Mouse (Mus musculus) cerebellum, adult 2 months (tissue): ENCODE data around the gene Brap. TPM values are rescaled to one million over a fixed set of nuclear protein-coding genes. Genes with fewer than 3 reads are reported as not detected.

ENCODE experiments used
- DNase-seq, 2 experiments: peaks; one replicate each; pipeline ENCODE4 v3.0.0; 2021
- H3K27ac ChIP-seq: fragments of 200-500 bp; 2 replicates; pipeline ENCODE4 v1.5.1; 2012; ENCODE audit warnings: low read length, control low read depth, inconsistent platforms; ENCODE audit not compliant: insufficient read depth
- H3K27me3 ChIP-seq: fragments of 200-500 bp; 2 replicates; pipeline ENCODE4 v1.6.1; 2012; ENCODE audit warnings: inconsistent platforms, mild to moderate bottlenecking, low read length, moderate library complexity; ENCODE audit not compliant: control insufficient read depth, insufficient read depth
- H3K4me1 ChIP-seq: fragments of 200-500 bp; 2 replicates; pipeline ENCODE4 v1.6.1; 2011; ENCODE audit warnings: low read length; ENCODE audit not compliant: control insufficient read depth, insufficient read depth
- H3K4me3 ChIP-seq: fragments of 200-500 bp; replicated peaks from 2 replicates; pipeline ENCODE3; 2011; ENCODE audit warnings: mild to moderate bottlenecking, low read depth, low read length, control low read depth; ENCODE audit not compliant: insufficient read depth
- CTCF ChIP-seq: fragments of 200-500 bp; IDR thresholded peaks from 2 replicates; pipeline ENCODE4 v1.5.1; 2011; ENCODE audit warnings: low read depth, mild to moderate bottlenecking, control low read depth, low read length, moderate library complexity, borderline replicate concordance; ENCODE audit not compliant: insufficient read depth
- POLR2A ChIP-seq: fragments of 200-500 bp; IDR thresholded peaks from 2 replicates; pipeline ENCODE4 v1.6.1; 2011; ENCODE audit warnings: low read length, control low read depth, borderline replicate concordance; ENCODE audit not compliant: insufficient read depth
- WGBS: fragments of 180-500 bp; shearing (Covaris S2); methylation state at CpG from one replicate; pipeline ENCODE4 v1.1.7; 2018; 5-methylcytosine and 5-hydroxymethylcytosine counted together
- polyA plus RNA-seq: library from polyadenylated mRNA; depleted of rRNA; stranded (reverse); fragments of >200 nt; gene quantifications from 2 replicates; pipeline ENCODE4 v1.2.3, GENCODE M21; 2012

The Brap gene
- polyA plus RNA-seq, 1 experiment, result 54.4 TPM

DNA sequence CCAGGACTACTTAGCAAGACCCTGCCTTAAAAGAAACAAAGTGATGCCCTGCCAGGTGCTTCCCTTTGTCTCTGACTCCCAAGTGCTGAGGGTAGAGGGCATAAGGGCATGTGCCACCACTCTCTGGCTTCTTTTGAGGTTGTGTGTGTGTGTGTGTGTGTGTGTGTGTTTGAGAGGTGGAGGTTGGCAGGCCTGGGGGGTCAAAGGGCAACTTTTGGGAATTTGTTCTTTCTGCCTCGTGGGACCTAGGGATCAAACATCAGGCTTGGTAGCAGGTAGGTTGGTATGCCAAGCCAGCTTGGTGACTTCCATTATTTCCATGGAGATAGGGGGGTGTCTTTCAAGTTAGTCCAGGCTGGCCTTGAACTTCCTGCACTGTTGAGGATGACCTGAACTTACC, 43.0 kb downstream of the Brap start:
- 60% methylated on average over 1 of the region's 1 CpGs for WGBS
- DNase-seq, result no peak
- TF ChIP-seq POLR2A (no peak), CTCF (no peak)
- H3K27me3 ChIP-seq, result no peaks in the 10 kb centered on the region
- H3K4me1 ChIP-seq, result no peaks in the 10 kb centered on the region
- H3K27ac ChIP-seq, result no peak overlapping the region
- no peak overlapping the region for H3K4me3 ChIP-seq

DNA sequence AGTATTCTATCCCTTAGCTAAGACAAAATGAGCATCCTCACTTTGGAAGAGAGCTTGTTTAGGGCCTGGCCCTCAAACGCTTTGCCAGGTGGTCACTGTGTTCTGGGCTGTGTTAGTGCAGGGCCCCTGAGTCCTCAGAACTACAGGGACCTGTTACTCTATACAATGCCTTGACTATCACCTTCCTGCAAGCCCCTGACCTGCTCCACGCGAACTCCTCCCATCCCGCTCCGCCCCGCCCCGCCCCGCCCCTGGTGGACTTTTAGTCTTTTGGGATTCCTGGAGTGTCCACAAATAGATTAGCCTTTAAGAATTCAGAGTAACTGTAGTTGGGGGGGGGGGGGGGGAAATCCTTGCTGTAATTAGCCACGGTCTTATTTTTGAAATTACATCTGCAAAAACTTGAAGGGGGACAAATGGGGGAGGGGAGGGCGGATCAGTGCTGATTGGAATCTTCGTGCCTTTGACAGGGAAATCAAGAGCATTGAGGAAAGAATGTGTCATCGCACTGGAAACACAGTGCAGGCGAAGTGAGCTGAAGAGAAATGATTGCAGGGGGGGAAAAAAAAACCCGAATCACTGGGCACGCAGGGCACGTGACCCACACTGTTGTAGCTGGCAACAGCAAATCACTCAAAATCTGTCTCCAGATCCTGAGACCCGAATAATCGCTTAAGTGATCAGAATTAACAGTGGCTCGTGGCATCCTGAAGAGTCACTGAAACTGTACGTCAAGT, 44.3 kb downstream of the Brap start:
- 7% methylated on average over 20 of the region's 20 CpGs for WGBS
- no peak for DNase-seq
- TF ChIP-seq CTCF, result no peak
- no peak for TF ChIP-seq POLR2A
- no peaks in the 10 kb centered on the region for H3K27me3 ChIP-seq
- no peaks in the 10 kb centered on the region for H3K4me1 ChIP-seq
- peak overlapping the region; percentile 11 for H3K4me3 ChIP-seq
- no peak overlapping the region for H3K27ac ChIP-seq

DNA sequence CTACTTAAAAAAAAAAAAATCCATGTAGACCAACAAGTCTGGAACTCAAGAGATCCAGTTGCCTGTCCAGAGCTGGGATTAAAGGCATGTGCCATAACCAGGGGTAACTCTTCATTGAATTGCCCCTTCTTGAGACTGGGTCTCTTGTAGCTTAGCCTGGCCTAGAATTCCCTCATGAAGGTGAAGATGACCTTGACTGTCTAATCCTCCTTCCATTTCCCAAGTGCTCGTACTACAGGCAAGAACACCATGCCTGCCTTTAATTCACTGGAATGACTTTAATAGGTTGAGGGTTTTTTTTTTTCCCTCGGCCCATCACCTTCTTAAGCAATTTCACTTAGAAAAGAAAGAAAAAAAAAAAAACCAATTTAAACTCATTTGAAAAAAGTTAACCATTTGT, 50.0 kb downstream of the Brap start:
- Histone ChIP-seq H3K27ac (no peak overlapping the region), H3K4me1 (peaks cover 4% of the 10 kb centered on the region), H3K4me3 (no peak overlapping the region), H3K27me3 (no peaks in the 10 kb centered on the region)
- no peak for DNase-seq
- 59% methylated on average over 2 of the region's 2 CpGs for WGBS
- no peak for TF ChIP-seq POLR2A
- TF ChIP-seq CTCF, result no peak

DNA sequence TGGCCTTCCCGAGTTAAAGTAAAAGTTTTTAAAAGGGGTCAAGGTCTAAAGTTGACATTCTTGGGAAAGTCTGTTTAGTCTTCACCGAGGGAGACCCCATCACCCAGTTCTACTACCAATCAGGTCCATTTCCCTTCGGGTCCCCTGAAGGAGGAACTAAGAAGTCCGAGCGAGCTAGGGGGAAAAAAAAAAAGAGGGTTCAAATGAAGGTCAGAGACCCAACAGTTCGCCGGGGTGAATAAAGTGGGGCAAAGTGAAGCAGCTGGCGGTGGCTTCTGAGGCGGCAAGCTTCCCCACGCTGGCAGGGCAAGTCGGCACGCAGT, 50.4 kb downstream of the Brap start:
- no peak for DNase-seq
- 2% methylated on average over 12 of the region's 12 CpGs for whole genome bisulfite sequencing

DNA sequence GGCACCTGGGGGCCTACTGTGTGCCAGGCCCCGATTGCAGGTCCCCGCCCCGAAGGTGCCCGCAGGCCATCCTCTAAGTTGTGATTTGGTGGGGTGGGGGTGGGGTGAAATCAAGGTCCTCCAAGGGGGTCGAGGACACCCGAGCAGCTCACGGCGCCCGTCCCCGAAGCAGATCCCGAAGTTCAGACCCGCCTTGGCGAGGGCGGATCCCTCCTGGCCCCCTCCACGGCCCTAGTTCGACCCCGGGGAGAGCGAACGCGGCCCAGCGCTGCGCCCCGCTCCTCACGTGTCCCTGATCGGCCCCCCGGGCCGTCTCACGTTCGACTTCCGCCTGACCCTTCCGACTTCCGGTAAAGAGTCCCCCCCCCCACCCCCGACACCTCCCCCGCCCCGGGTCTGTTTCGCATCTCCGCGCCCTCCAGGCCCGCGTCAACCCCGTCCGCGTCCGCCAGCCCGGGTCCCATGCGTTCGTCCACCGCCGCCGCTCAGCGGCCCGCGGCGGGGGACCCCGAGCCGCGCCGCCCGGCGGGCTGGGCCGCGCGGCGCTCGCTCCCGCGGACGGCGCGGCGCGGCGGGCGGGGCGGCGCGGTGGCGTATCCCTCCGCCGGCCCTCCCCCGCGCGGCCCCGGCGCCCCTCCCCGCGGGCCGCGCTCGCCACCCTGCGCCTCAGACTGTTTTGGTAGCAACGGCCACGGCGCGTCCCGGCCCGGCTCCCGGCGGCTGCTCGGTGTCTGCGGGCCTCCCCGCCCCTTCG, 51.0 kb downstream of the Brap start, which contains the start of gene Atxn2:
Atxn2 (plus strand) TSS at position 164 of the 754 bp plus-strand sequence.
- TF ChIP-seq CTCF (no peak), POLR2A (peak; percentile 95)
- peak within 1 kb of the TSS; percentile 74 for H3K27ac ChIP-seq
- peaks cover 6% of the 10 kb centered on the region for H3K4me1 ChIP-seq
- H3K27me3 ChIP-seq, result no peaks in the 10 kb centered on the region
- 4% methylated on average over 67 of the region's 103 CpGs for WGBS
- peak within 1 kb of the TSS; percentile 72 for H3K4me3 ChIP-seq
- DNase-seq, result peak; percentile 83 to 91

More for the DNA sequence above, 50.4 kb downstream of the Brap start:
- peak overlapping the region; percentile 74; the same call in 1 of the 2 replicates for H3K27ac ChIP-seq
- TF ChIP-seq POLR2A, result no peak
- TF ChIP-seq CTCF, result no peak
- peaks cover 6% of the 10 kb centered on the region for H3K4me1 ChIP-seq
- H3K4me3 ChIP-seq, result peak overlapping the region; percentile 72
- H3K27me3 ChIP-seq, result no peaks in the 10 kb centered on the region

DNA sequence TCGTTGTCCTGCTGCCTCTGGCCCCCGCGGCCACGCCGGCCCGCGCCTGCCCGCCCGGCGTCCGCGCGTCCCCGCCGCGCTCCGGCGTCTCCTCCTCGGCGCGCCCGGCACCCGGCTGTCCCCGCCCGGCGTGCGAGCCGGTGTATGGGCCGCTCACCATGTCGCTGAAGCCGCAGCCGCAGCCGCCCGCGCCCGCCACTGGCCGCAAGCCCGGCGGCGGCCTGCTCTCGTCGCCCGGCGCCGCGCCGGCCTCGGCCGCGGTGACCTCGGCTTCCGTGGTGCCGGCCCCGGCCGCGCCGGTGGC, 51.5 kb downstream of the Brap start:
- Histone ChIP-seq H3K27ac (peak overlapping the region; percentile 46), H3K4me3 (peak overlapping the region; percentile 60), H3K27me3 (no peaks in the 10 kb centered on the region), H3K4me1 (peaks cover 6% of the 10 kb centered on the region)
- DNase-seq, result no peak
- no peak for TF ChIP-seq CTCF
- under 1% methylated on average over 45 of the region's 57 CpGs for WGBS

DNA sequence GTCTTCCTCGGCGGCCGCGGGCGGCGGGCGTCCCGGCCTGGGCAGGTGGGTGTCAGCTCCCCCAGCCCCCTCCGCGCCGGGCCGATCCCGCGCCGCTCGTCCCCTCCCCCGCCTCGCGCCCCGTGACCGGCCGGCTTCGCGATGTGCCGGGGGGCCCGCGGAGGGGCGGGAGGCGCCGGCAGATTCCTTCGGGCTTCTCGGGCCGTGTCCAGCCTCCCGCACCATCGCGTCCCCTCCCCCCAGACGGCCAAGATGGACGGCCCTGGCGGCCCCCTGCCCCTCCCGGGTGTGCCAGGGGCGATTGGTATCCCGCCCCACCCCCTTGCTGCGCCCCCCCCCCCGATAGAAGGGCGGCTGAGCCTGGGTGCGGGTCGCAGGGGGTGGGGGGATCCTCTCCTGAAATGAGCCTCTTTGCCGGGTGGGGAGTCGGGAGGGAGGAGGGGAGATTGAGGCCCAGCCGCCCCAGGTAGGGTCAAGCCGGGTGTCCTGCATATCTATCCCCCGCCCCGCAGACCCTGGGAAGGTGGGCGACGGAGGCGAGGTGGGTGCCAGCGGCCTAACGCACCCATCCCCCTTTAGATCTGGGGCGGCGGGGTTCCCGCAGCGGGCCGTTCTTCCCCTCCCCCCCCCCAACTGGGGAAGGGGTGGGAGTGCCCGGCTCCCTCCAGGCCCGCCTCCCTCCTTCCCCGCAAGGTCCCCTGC, 52.0 kb downstream of the Brap start:
- Histone ChIP-seq H3K27ac (peak overlapping the region; percentile 65; the same call in 1 of the 2 replicates), H3K4me3 (peak overlapping the region; percentile 60), H3K4me1 (peaks cover 6% of the 10 kb centered on the region), H3K27me3 (no peaks in the 10 kb centered on the region)
- DNase-seq, result peak; percentile 46 to 53
- under 1% methylated on average over 62 of the region's 66 CpGs for WGBS
- TF ChIP-seq CTCF (no peak), POLR2A (no peak)

DNA sequence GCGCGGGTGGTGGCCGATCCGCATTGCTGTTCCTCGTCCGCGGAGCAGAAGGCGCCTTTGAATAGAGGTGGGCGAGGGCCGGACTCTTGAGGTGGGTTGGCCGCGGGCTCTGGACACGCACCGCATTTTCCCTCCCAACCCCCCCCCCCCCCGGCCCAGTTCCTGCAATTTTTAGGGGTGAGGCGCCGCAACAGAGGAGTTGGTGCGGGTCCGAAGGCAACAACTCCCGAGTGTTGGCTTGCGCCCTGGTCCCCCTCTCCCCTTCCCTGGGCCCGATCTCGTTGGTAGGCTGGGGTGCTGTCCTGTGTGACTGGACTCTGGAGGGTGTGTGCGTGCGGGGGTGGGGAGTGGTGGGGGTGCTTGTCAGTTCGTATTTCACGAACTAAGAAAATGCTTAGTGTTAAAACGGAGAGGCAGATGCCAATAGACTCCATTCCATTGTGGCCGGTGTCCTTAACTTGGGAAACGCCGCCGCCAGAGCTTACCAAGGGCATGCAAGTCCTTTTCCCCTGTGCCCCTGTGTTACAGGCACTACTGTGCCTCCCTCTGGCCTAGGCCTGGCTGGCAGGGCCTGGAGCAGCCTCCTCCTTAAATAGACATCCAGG, 52.7 kb downstream of the Brap start:
- peak; percentile 46 to 55 for DNase-seq
- under 1% methylated on average over 32 of the region's 32 CpGs for WGBS

More for the DNA sequence above, 52.7 kb downstream of the Brap start:
- Histone ChIP-seq H3K4me3 (peak overlapping the region; percentile 60), H3K27ac (peak overlapping the region; percentile 10; the same call in 1 of the 2 replicates), H3K27me3 (no peaks in the 10 kb centered on the region), H3K4me1 (peaks cover 6% of the 10 kb centered on the region)
- TF ChIP-seq POLR2A (no peak), CTCF (0 out of 2 replicates have a peak, but pooled peaks have one; percentile 11)
